Mouse (Mus musculus) liver, adult 2 months (tissue): Measurements from ENCODE around the gene Slc35e2.

Experiments
- CTCF ChIP-seq: fragments of 200-500 bp; IDR thresholded peaks from 2 replicates; pipeline ENCODE4 v1.5.1; 2011; ENCODE audit warnings: low read depth, low read length, control low read depth
- POLR2A ChIP-seq: fragments of 200-500 bp; IDR thresholded peaks from 2 replicates; pipeline ENCODE4 v1.6.1; 2011; ENCODE audit warnings: low read length, control low read depth; ENCODE audit not compliant: insufficient read depth; ENCODE audit errors: extremely low read depth

GRCm38 (mm10) chr4:155591012-155591719 is 10.1 kb upstream of the Slc35e2 start:
- no peak for TF ChIP-seq CTCF
- no peak for TF ChIP-seq POLR2A
